Mouse (Mus musculus) kidney, adult 18-20 months (tissue): Measurements from ENCODE around the gene Cyb5r3.
"Not testable (repeated sequence)": the region's sequence is repeated elsewhere in the genome, so short reads cannot be mapped to it uniquely, and the experiment has no call there.

Experiments used
- DNase-seq: peaks from one replicate; pipeline ENCODE4 v3.0.0; 2021

The Cyb5r3 gene

GRCm38 (mm10) chr15:83149196-83150072 is 23.0 kb downstream of the Cyb5r3 start, which contains the start of gene Poldip3:
Gene Poldip3, minus strand, starts transcription at chr15:83149384.
- peak; percentile 99 for DNase-seq

GRCm38 (mm10) chr15:83148801-83149195 is 23.6 kb downstream of the Cyb5r3 start:
- no peak for DNase-seq

- DNase-seq, result no peak
Measured at GRCm38 (mm10) chr15:83148395-83148794, 24.0 kb downstream of the Cyb5r3 start.

- no peak for DNase-seq
Measured at GRCm38 (mm10) chr15:83145541-83145940, 26.9 kb downstream of the Cyb5r3 start.

DNA sequence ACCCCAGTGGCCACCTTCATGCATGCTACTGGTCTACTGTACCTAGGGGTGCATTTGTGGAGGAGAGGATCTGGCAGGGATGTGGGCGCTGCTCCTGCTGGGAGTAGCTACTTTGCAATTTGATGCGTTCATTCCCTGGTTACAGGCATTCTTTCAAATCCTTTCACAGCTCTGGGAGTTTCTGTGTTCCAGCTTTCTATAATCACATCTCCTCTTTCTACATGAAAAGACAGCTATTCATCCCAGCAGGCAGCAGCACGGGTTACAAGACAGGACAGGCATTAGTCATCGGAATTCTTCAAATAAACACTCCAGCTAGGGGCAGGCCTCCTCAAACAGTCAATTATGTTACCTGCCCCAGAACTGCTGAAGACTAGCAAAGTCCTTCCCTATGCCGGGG is 29.5 kb downstream of the Cyb5r3 start:
- DNase-seq, result no peak

GRCm38 (mm10) chr15:83135654-83136053 is 36.7 kb downstream of the Cyb5r3 start:
- no peak for DNase-seq

DNA sequence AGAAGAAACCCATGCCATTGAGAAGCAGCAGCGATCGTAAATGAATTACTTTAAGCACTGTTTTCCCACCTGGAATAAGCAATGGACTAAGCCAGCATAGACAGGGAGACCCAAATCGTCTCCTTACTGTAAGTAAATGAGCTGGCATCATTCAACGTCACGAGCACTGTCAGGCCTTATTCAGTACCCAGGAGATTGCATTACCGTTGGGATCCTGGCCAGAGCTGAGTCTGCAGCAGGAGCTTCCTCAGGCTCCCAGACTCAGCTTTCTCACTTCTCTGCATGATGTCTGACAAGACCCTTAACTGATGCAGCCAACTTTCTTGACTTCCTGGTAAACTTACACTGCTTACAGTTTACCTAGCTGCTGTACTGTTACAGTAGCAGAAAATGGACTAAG is 37.7 kb downstream of the Cyb5r3 start:
- no peak for DNase-seq

- DNase-seq, result no peak
Measured at GRCm38 (mm10) chr15:83129530-83130231, 42.7 kb downstream of the Cyb5r3 start.

DNA sequence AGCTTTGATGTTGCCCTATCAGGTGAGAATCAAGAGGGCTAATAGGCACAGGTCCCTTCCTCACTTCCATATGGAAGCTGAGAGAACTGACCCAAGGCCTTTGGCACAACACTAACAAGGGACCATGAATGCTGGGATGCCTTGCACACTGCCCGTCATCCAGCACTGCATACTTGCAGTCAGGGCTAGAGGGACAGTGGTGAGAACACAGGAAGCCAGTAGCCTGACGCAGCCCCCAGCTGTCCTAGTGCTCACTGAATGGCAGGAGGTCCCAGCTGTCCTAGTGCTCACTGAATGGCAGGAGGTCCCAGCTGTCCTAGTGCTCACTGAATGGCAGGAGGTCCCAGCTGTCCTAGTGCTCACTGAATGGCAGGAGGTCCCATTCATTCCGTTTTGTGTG is 45.4 kb downstream of the Cyb5r3 start:
- not testable (repeated sequence) for DNase-seq

DNA sequence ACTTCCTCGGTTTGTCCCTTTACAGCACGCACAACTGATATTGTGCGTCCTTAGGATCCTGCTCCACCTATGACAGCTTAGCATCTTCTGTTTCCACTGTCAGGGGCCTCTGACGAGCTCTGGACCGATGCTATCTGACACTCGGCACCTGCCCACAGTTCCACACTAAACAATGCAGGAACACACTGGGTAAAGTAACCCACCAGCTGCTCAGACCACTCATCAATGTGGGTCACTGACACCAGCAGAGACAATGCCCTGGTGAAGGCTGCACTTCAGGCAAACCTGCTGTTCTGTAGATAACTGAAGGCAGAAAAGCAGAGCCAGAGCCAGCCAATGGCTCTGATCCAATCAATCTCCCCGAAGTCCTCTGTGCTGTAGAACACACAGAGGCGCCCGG is 45.8 kb downstream of the Cyb5r3 start:
- DNase-seq, result no peak

DNA sequence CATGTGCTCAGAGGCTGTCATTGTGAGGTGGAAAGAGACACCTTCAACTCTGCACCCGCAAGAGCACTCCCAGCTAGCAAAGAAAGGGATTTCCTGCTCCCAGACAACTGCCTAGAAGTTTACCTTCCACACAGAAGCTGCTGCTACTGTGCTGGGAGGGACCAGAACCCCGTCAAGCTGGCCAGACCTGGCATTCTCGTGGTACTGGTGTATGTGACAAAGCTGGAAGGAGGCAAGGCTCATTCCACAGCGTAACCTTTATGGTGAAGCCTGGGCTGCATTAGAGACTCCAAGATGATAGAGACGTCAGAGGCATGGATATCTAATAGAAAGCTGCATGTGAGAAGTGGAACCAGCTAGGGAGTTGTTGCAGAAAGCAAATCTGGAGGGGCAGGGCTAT is 47.8 kb downstream of the Cyb5r3 start:
- DNase-seq, result no peak

DNA sequence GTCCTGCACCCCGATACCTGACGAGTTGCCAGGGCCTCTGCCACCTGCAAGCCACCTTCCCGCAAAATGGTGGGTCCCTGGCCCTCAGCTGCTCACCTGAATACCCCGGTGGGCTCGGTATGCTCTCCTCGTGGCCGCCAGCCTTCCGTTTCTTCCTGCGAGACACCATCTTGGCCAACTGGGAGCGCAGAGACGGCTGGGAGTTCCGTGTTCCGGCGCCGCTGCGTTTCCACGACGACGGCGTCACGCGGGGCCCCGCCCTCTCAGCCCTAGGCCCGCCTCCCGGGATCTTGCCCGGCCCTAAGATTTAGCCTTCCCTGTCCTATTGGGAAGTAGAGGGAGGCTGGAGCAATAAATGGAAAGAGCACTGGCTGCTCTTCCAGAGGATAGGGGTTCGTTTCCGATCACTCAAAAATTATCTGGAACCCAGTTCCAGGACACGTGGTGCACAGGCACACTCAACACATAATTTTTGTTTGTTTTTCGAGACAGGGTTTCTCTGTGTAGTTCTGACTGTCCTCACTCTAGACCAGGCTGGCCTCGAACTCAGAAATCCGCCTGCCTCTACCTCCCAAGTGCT is 49.7 kb downstream of the Cyb5r3 start, which contains the start of gene Rrp7a:
Rrp7a (minus strand) TSS at position 236 of the 580 bp plus-strand sequence.
- DNase-seq, result peak; percentile 96

GRCm38 (mm10) chr15:83121709-83122565 is 50.5 kb downstream of the Cyb5r3 start:
- DNase-seq, result peak; percentile 28

GRCm38 (mm10) chr15:83118360-83118759 is 54.0 kb downstream of the Cyb5r3 start:
- peak; percentile 53 for DNase-seq

DNA sequence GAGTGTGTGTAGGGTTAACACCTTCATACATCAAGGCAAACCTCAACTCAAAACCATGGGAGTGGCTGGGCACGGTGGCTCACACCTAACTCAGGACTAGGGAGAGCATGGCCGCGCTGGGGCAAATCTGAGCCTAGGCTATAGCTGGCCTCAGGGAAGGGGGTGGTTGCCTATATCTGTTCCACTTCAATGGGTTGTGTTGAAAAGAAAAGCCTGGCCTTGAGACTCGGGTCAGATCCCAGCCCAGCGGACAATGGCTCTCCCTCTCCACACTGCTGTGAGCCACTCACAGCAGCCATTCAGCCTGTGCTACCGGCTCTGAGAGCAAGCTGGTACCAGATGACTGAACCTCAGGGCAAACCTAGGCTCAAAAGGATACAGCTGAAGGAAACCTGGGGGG is 57.3 kb downstream of the Cyb5r3 start:
- DNase-seq, result no peak

DNA sequence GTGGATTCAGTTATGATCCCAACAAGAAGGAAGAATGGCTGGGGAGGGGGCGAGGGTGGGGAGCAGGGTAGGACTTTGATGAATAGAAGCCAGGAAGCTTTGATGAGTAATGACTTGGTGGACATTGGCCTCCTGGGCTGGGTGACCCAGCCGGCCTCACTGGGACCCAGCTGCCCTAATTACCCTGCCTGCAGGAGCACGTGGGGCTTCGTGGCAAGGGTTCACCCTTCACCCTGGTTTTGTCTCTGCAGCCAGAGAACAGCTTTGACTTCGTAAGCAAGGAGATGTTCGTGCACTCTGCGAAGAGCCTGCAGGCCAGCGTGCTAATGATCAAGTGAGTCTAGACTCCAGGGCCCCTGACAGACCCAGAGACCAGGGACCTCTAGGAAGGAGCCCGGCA is 58.3 kb downstream of the Cyb5r3 start:
- DNase-seq, result no peak

- DNase-seq, result peak; percentile 76
Measured at GRCm38 (mm10) chr15:83112898-83113297, 59.5 kb downstream of the Cyb5r3 start.

DNA sequence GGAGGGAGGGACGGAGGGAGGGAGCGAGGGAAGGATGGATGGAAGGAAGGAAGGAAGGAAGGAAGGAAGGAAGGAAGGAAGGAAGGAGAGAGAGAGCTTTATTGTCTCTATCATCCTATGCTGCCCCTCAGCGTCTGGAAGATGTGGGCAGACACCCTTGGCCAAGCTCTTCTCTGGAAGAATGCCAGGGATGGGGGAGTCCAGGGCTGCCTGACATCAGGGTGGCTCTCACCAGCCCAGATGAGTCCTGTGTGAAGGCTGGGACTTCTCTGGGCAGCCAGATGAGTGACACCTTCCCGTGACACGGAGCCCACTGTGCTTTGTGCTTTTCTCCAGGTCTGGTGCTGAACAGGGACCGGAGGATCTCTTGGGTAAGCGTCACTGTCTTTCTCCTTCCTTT is 60.5 kb downstream of the Cyb5r3 start:
- no peak for DNase-seq

- no peak for DNase-seq
Measured at GRCm38 (mm10) chr15:83111290-83111689, 61.1 kb downstream of the Cyb5r3 start.

DNA sequence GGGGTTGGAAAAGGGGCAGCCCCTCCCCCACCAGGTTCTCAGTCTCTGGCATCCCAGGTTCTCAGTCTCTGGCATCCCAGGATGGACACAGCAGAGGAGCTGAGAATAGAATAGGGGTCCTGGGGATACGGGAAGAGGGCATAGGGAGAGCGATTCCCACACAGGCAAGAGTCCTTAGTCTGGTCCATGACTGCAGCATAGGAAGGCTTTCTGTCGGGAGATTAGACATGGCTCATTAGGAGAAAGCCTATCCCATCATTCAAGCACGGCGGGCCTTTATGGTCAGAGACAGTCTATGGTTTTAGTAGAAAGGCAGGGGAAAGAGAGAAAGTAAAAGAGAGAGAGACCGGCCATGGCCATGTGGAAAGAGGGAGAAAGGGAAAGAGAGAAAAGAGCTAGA is 64.6 kb downstream of the Cyb5r3 start:
- DNase-seq, result no peak

DNA sequence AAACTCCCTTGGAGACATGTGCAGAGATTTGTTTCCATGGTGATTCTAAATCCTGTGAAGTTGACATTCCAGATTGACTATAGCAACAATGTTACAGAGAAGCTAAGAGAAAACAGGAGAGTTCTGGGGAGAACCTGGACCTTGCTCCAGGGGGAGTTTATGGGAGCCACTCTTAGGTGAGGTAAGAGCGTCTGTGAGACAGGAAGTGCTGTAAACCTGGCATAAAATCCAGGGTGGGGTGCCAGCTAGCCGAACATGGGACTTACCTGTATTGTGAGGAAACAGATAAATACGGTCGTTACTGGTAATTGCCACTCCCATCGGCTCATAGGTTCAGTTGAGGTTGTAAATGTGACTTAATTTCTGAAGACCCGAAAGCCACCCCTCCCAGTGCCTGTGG is 66.0 kb downstream of the Cyb5r3 start:
- DNase-seq, result no peak
